Mouse (Mus musculus) ES-Bruce4 (cell line): Measurements from ENCODE around the gene Usp3.

Experiments used
- CTCF ChIP-seq: IDR thresholded peaks from one replicate; pipeline ENCODE4 v1.8.1; 2011; ENCODE audit warnings: low read depth, low read length
- EP300 ChIP-seq: IDR thresholded peaks from 2 replicates; pipeline ENCODE4 v1.6.1; 2011; ENCODE audit warnings: low read depth, low read length; ENCODE audit not compliant: insufficient read depth
- POLR2A ChIP-seq: IDR thresholded peaks from one replicate; pipeline ENCODE4 v1.8.1; 2011; ENCODE audit warnings: low read length; ENCODE audit not compliant: insufficient read depth

DNA sequence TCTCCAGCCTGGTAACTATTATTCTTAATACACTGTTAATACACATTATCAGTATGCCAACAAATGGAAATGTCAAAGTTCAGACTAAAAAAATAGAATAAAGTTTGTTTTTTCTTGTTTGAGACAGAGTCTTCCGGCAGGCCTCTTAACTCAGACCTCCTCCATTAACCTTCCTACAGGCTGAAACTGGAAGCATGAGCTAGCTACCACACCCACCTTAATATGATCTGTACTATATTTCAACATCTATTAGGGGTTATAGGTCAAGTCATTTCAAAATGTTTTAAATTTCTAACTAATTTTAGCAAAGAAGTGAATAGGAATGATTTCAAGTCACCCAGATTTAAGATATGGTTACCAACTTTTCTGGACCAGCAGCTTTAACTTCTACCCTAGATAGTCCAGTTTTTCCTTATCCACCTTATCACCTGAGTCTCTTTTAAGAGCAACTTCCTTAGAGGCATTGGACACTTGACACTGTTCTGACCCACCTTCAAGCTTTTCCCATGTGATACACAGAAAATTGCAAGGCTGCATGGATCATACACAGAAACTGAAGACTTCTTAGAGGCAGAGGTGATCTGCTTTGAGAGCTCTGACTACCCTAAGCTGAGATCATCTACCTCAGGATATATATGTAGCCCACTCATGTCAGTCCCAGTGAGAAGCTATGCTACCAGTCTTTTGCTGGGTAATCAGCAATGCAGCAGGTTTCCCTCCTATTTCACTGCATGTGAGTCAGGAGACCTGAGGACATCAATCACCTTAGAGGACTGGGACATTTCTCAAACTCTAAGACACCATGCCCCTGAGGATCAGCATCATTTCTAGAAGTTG, 17.7 kb downstream of the Usp3 start:
- no peak for TF ChIP-seq CTCF
- TF ChIP-seq POLR2A: no peak
- TF ChIP-seq EP300: no peak
